Comparison of ENCODE assay signal across 9 mouse cellular contexts in the genomic region with DNA sequence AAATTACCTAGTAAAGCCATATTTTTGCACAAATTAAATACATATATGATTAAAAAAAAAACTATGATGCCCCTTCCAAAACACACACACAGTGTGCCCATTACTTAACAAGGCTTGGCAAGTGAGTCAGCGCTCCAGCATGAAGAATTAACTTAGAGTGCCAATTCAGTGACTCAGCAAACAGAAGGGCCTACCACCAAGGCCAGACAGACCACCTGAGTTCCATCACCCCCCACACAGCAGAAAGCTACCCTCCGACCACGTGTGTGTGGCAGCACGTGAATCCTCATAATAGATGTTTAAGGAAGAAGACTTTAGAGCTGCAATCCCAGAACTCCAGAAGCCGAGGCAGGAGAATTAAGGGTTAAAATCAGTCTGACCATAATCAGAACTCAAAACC. TPM values are rescaled to one million over a fixed set of nuclear protein-coding genes. Genes with fewer than 3 reads are reported as not detected.
DNase-seq lines count a peak whose midpoint lies in the region; ATAC-seq and TF ChIP-seq lines count a peak whose summit lies in the region.
"Had no signal": no experiment of that assay in that cellular context is flagged by ENCODE, and none has a peak within 500 bp of the region (broad histone marks: within the 10 kb centered on the region; RNA-seq: fewer than 3 reads in every experiment).

No protein-coding gene starts in this region.

- H3K36me3 ChIP-seq in hindbrain, embryonic 12.5 days: peaks cover 43% of the 10 kb centered on the region
- H3K36me3 ChIP-seq in midbrain, embryonic 13.5 days: peaks cover 41% of the 10 kb centered on the region

- WGBS in lung, adult 2 months: 31% methylated on average over 5 of the region's 5 CpGs
- WGBS in hindbrain, embryonic 12.5 days: 48% methylated on average over 5 of the region's 5 CpGs
- WGBS in midbrain, embryonic 13.5 days: 42% methylated on average over 5 of the region's 5 CpGs

- TF ChIP-seq CTCF in lung, adult 2 months (IDR thresholded peaks at IDR 0.05; ENCODE audit: insufficient read depth, low read length): no peak

- no peaks in the 10 kb centered on the region for H3K9me3 ChIP-seq in hindbrain, embryonic 12.5 days (replicated peaks)
- H3K9me3 ChIP-seq in midbrain, embryonic 13.5 days: no peaks in the 10 kb centered on the region

- no peak for DNase-seq in lung, adult 2 months
- DNase-seq in lung, postnatal 14 days: no peak
- DNase-seq in adrenal gland, postnatal 36 days: peak; percentile 66 to 72
- DNase-seq in layer of hippocampus, postnatal 25 days (ENCODE audit: extremely low spot score in 1 of 2, low spot score in 1 of 2): no peak
- no peak for DNase-seq in urinary bladder, adult 18-20 months (ENCODE audit: low spot score in 2 of 2)

- no peak overlapping the region for H3K27ac ChIP-seq in hindbrain, embryonic 12.5 days
- H3K27ac ChIP-seq in midbrain, embryonic 13.5 days: no peak overlapping the region

- H3K9ac ChIP-seq in hindbrain, embryonic 12.5 days: peak overlapping the region; percentile 91
- peak overlapping the region; percentile 92 for H3K9ac ChIP-seq in midbrain, embryonic 13.5 days (replicated peaks)

- H3K4me1 ChIP-seq in lung, adult 2 months (ENCODE audit: control insufficient read depth, insufficient read depth, low read length): peaks cover 6% of the 10 kb centered on the region
- peaks cover 18% of the 10 kb centered on the region for H3K4me1 ChIP-seq in hindbrain, embryonic 12.5 days
- peaks cover 22% of the 10 kb centered on the region for H3K4me1 ChIP-seq in midbrain, embryonic 13.5 days (replicated peaks)

- ATAC-seq in hindbrain, embryonic 12.5 days (ENCODE audit: low FRiP score): no peak
- no peak for ATAC-seq in midbrain, embryonic 13.5 days
- no peak for ATAC-seq in CD4-positive, CD25-positive, alpha-beta regulatory T cell, adult 4 months

- no peak for TF ChIP-seq POLR2A in lung, adult 2 months (IDR thresholded peaks at IDR 0.05; ENCODE audit: borderline replicate concordance, extremely low read depth, low read depth, low read length)

- H3K27me3 ChIP-seq in hindbrain, embryonic 12.5 days: no peaks in the 10 kb centered on the region
- no peaks in the 10 kb centered on the region for H3K27me3 ChIP-seq in midbrain, embryonic 13.5 days

- peak overlapping the region; percentile 97 for H3K4me2 ChIP-seq in hindbrain, embryonic 12.5 days (replicated peaks)
- H3K4me2 ChIP-seq in midbrain, embryonic 13.5 days (replicated peaks): peak overlapping the region; percentile 88

- peak overlapping the region; percentile 40 for H3K4me3 ChIP-seq in lung, adult 2 months (replicated peaks; ENCODE audit: extremely low read depth, low read depth, low read length)
- peak overlapping the region; percentile 72 for H3K4me3 ChIP-seq in hindbrain, embryonic 12.5 days
- peak overlapping the region; percentile 86 for H3K4me3 ChIP-seq in midbrain, embryonic 13.5 days (replicated peaks)

RNA-seq across cellular contexts. Expression of a gene that starts 1.8 kb away (rescaled TPM):
- polyA plus RNA-seq in lung, adult 2 months (2012; rRNA removed): 26.7 and 32.1 TPM in 2 replicates
- total RNA-seq in adrenal gland, postnatal 36 days (2021): 10 to 100 TPM; 88.0 to 91.3 TPM
- polyA plus RNA-seq in hindbrain, embryonic 12.5 days (2016; fragmentation: Nextera tagmentation; extraction: Ambion mirVana): 166 and 167 TPM in 2 replicates
- polyA plus RNA-seq in midbrain, embryonic 13.5 days (2015; fragmentation: Nextera tagmentation; extraction: Ambion mirVana): 149 and 152 TPM in 2 replicates
- 10 to 100 TPM; 27.2 to 36.2 TPM for polyA plus RNA-seq in CD4-positive, CD25-positive, alpha-beta regulatory T cell, adult 4 months (2017; shearing (Covaris generic))
- 10 to 100 TPM; 59.5 to 59.7 TPM for total RNA-seq in layer of hippocampus, postnatal 25 days (2021)

RNA-seq across cellular contexts. Expression of a gene that starts 38.4 kb away (rescaled TPM):
- 10.4 and 13.0 TPM in 2 replicates for polyA plus RNA-seq in lung, adult 2 months (2012; rRNA removed)
- total RNA-seq in adrenal gland, postnatal 36 days (2021): 10 to 100 TPM; 55.6 to 67.1 TPM
- polyA plus RNA-seq in hindbrain, embryonic 12.5 days (2016; fragmentation: Nextera tagmentation; extraction: Ambion mirVana): 63.2 and 65.5 TPM in 2 replicates
- 72.7 and 75.1 TPM in 2 replicates for polyA plus RNA-seq in midbrain, embryonic 13.5 days (2015; fragmentation: Nextera tagmentation; extraction: Ambion mirVana)
- polyA plus RNA-seq in CD4-positive, CD25-positive, alpha-beta regulatory T cell, adult 4 months (2017; shearing (Covaris generic)): 100 to 1,000 TPM; 103 to 104 TPM
- total RNA-seq in layer of hippocampus, postnatal 25 days (2021): 10 to 100 TPM; 40.1 to 45.0 TPM

RNA-seq across cellular contexts. Expression of a gene that starts 38.5 kb away (rescaled TPM):
- not detected in 2 replicates for polyA plus RNA-seq in lung, adult 2 months (2012; rRNA removed)
- 1 to 10 TPM in 1 of 2 experiments, under 1 TPM in 1; 0.83 to 1.1 TPM for total RNA-seq in adrenal gland, postnatal 36 days (2021)
- polyA plus RNA-seq in hindbrain, embryonic 12.5 days (2016; fragmentation: Nextera tagmentation; extraction: Ambion mirVana): 0.43 and 0.46 TPM in 2 replicates
- polyA plus RNA-seq in midbrain, embryonic 13.5 days (2015; fragmentation: Nextera tagmentation; extraction: Ambion mirVana): 0.67 TPM in 1 of 2 replicates, not detected in the other
- not detected for polyA plus RNA-seq in CD4-positive, CD25-positive, alpha-beta regulatory T cell, adult 4 months (2017; shearing (Covaris generic))
- total RNA-seq in layer of hippocampus, postnatal 25 days (2021): under 1 TPM in 1 of 2 experiments, not detected in 1; 0.73 TPM

RNA-seq across cellular contexts. Expression of a gene that starts 40.1 kb away (rescaled TPM):
- polyA plus RNA-seq in lung, adult 2 months (2012; rRNA removed): 0.12 and 0.13 TPM in 2 replicates
- not detected for total RNA-seq in adrenal gland, postnatal 36 days (2021)
- polyA plus RNA-seq in hindbrain, embryonic 12.5 days (2016; fragmentation: Nextera tagmentation; extraction: Ambion mirVana): not detected in 2 replicates
- not detected in 2 replicates for polyA plus RNA-seq in midbrain, embryonic 13.5 days (2015; fragmentation: Nextera tagmentation; extraction: Ambion mirVana)
- not detected for polyA plus RNA-seq in CD4-positive, CD25-positive, alpha-beta regulatory T cell, adult 4 months (2017; shearing (Covaris generic))
- under 1 TPM; 0.07 to 0.16 TPM for total RNA-seq in layer of hippocampus, postnatal 25 days (2021)
- polyA plus RNA-seq: frontal cortex, adult 2 months had no signal

RNA-seq across cellular contexts. Expression of a gene that starts 49.8 kb away (rescaled TPM):
- polyA plus RNA-seq in lung, adult 2 months (2012; rRNA removed): 0.39 TPM in 1 of 2 replicates, not detected in the other
- total RNA-seq in adrenal gland, postnatal 36 days (2021): not detected
- polyA plus RNA-seq in hindbrain, embryonic 12.5 days (2016; fragmentation: Nextera tagmentation; extraction: Ambion mirVana): not detected in 2 replicates
- polyA plus RNA-seq in midbrain, embryonic 13.5 days (2015; fragmentation: Nextera tagmentation; extraction: Ambion mirVana): not detected in 2 replicates
- under 1 TPM in 1 of 2 experiments, not detected in 1; 0.56 TPM for polyA plus RNA-seq in CD4-positive, CD25-positive, alpha-beta regulatory T cell, adult 4 months (2017; shearing (Covaris generic))
- total RNA-seq in layer of hippocampus, postnatal 25 days (2021): not detected
- polyA plus RNA-seq: frontal cortex, adult 2 months had no signal

Comparison
In these comparisons a context has a peak if more than half of its experiments do, and no peak if none do; other contexts are left out.
1. DNase-seq: peak in adrenal gland, postnatal 36 days (2 of 2); none in lung, adult 2 months (single experiment), lung, postnatal 14 days (single experiment), layer of hippocampus, postnatal 25 days (0 of 2) and urinary bladder, adult 18-20 months (0 of 2).
2. Peak in every context shown above with its lines, with median percentiles within 50 percentile points of each other: H3K4me3 ChIP-seq.